Mouse (Mus musculus): ENCODE data around the gene Foxb1.

Foxb1 gene

DNA sequence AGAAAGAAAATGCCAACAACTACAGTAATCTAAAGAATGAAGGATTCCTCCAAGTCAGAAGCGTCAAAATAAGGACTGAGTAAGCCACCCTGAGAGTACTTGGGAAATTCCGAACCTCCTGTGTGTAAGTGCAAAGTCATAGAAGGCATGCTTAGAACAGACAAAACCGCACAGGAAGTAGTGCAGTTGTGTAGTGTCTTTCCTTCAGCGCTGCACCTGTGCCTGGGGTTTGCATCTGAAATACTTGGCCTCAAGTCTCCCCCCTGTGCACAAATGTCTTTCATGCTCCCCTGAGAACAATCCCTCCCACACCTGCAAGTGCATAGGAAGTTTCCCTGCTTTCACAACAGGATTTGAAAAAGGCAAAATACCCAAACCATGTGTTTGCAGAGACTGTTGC is 3.5 kb downstream of the Foxb1 start:
- no peak for DNase-seq (ENCODE audit: low read depth, low spot score)

DNA sequence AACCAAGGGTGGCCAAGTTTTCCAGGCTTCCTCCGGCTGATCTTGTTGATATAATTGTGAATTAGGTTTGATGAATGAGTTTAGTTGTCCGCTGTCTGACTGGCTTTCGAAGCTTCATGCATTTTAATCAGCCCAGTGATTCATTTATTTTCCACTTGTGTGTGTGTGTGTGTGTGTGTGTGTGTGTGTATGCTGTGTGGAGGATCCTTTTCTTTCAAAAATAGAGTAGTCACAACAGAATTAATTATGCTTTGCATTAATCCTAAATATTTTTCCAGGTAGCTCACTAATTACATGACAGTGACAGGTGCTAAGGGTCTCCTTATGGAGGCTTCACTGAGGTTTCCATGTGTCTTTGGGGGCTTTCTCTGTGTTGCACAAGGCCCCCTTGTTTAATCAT is 4.3 kb downstream of the Foxb1 start:
- no peak for DNase-seq (ENCODE audit: low read depth, low spot score)

DNA sequence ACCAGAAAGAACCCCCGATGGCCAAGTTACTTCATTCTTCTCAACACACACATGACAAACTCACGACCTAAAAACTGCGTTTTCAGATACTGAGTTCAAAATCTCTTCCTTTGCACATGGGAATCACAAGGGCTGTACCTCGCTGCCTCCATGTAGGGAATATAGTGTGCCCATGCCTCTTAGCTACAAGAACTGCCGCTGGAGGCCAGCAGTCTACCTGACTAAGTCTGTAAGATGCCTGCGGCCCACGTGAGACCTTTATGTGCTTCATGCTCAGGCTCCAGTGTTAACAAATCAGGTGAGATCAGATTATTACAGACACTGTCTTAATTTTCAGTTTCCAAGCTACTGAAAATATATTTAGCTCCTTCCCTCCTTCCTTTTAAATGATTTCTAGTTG is 4.7 kb downstream of the Foxb1 start:
- DNase-seq (ENCODE audit: low read depth, low spot score), result no peak

DNA sequence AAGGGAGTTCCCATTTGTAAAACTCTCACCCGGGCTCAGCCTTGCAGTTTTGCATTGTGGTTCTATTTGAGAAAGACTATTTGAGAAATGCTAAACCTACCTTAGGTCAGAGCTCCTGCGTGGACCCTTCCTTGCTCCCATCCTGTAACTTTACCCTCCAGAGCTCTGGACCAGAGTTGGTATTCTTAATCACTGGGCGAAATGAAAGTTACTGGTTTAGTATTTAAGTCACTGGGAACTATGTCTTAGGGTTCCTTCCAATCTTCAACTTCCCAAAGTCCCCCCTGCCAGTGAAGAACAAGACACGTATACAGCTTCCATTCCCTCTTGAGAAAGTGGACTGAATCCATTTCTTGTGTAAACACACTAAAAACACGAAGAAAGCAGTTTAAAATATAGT is 5.6 kb downstream of the Foxb1 start:
- DNase-seq (ENCODE audit: low read depth, low spot score), result no peak

GRCm38 (mm10) chr9:69754712-69755111 is 6.0 kb downstream of the Foxb1 start:
- no peak for DNase-seq (ENCODE audit: low read depth, low spot score)

DNA sequence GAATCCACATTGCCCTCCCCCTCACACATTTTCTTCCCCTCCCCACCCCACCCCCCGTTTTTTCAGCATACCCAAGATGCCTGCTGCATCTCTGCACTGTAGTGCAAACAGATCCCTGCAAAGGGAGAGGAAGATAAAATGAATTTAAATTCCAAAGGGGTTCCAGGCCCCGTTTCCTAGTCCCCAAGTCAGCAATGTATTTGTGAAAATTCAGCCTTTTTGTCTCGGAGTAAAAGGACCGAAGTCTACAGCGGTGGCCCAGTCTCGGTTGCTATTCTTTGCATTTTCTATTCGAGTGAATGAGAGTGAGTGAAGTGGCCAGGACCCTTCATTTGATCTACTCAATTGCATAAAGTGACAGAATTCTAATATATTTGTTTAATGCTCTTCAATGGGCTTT is 6.4 kb downstream of the Foxb1 start:
- DNase-seq (ENCODE audit: low read depth, low spot score), result no peak

DNA sequence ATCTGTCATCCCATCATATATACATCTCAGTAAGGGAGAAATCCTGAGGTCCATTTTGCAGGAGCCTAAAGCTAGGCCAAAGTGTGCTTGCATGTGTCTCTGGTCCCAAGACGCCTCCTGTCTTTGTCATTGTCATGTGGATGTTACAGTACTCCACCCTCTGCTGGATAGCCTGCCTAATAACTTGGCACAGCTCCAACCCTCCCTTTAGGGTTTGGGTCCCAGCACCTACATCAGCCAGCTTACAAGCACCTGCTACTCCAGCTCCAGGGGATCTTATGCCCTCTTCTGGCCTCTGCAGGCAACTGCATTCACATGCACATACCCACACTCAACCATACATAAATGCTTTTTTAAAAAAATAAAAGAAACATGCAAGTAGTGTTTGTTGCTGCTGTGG is 12.8 kb downstream of the Foxb1 start:
- DNase-seq (ENCODE audit: low read depth, low spot score), result no peak

DNA sequence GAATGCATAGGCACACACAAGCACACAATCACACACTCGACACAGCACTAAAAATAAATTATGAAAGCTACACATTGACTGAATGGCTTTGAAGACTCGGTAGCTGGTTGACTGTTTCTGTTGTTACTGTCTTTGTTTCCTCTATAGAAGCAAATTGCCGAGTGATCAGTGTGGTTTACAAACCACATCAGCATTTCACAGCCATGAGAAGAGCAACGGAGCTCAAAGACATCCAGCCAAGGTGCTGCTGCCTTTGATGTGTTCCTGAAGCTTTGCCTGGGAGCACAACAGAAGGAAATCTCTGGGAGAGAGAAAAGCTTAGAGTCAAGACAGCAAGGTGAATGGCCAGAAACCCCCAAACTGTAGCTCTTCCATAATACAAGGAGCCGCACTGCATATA is 32.0 kb downstream of the Foxb1 start:
- DNase-seq (ENCODE audit: low read depth, low spot score), result no peak

GRCm38 (mm10) chr9:69718431-69718830 is 42.3 kb downstream of the Foxb1 start:
- DNase-seq (ENCODE audit: low read depth, low spot score), result no peak

- DNase-seq (ENCODE audit: low read depth, low spot score), result no peak
These were observed 44.4 kb downstream of the Foxb1 start for GRCm38 (mm10) chr9:69716364-69716763.

DNA sequence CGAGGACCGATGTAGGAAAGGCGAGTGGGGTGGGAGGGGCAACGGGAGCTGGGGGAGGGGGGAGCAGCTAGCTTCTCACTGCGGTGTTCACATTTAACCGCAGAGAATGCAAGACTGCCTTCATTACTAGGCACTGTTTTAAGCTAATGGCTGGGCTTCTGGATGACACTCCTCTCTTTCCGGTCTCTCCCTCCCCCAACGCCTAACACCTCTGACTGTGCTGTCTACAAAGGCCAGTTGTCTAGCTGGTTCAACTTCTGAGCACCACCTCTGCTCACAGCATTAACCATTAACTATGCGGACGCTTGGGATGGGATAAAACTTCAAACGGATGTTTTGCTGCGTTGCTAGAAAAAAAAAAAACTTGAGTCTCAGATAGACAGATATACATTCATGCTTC is 45.3 kb downstream of the Foxb1 start:
- DNase-seq (ENCODE audit: low read depth, low spot score), result no peak

DNA sequence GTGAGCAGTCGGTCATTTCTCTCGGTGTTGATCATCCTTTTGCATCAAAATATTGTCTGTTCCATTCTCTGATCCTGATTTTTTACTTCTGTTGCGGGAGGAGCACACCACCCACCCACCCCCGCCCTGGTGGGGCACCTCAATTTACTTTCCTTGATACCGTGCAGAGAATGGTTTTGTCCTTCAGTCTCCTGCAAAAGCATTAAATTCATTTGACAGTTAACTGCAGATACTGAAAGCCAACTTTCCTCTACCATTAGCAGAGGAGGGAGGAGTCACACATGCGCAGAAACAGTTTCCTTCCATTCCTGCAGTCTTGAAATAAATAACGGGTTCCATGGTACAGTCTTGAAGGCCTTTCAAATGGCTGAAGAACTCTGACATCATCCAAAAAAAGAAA is 46.4 kb downstream of the Foxb1 start:
- no peak for DNase-seq (ENCODE audit: low read depth, low spot score)

- DNase-seq (ENCODE audit: low read depth, low spot score), result no peak
These were observed 47.0 kb downstream of the Foxb1 start for GRCm38 (mm10) chr9:69713577-69714327.

- DNase-seq (ENCODE audit: low read depth, low spot score), result no peak
These were observed 47.8 kb downstream of the Foxb1 start for GRCm38 (mm10) chr9:69712714-69713525.

All from retina, postnatal 7 days (tissue).